Mouse (Mus musculus) embryo, embryonic 9.5 days (tissue): ENCODE data around the gene Fxyd3.

Experiments
- DNase-seq: peaks from one replicate; pipeline ENCODE4 v3.0.0-alpha.2; 2017; ENCODE audit errors: extremely low spot score

Fxyd3 gene

GRCm38 (mm10) chr7:31076492-31076891 is at the start of gene Fxyd3:
Gene Fxyd3 (minus strand): TSS chr7:31076704.
- DNase-seq: no peak

- no peak for DNase-seq
Measured at GRCm38 (mm10) chr7:31125116-31125515, 48.6 kb upstream of the Fxyd3 start.

- DNase-seq: no peak
Measured at GRCm38 (mm10) chr7:31124381-31124780, 47.9 kb upstream of the Fxyd3 start.

- DNase-seq: no peak
Measured at GRCm38 (mm10) chr7:31123697-31124096, 47.2 kb upstream of the Fxyd3 start.

- no peak for DNase-seq
Measured at GRCm38 (mm10) chr7:31122641-31123631, 46.4 kb upstream of the Fxyd3 start.

GRCm38 (mm10) chr7:31119556-31119955 is 43.1 kb upstream of the Fxyd3 start:
- DNase-seq: no peak

GRCm38 (mm10) chr7:31118486-31118885 is 42.0 kb upstream of the Fxyd3 start:
- no peak for DNase-seq

GRCm38 (mm10) chr7:31117465-31117864 is 41.0 kb upstream of the Fxyd3 start:
- no peak for DNase-seq

- DNase-seq: peak; percentile 57
Measured at GRCm38 (mm10) chr7:31116721-31117145, 40.2 kb upstream of the Fxyd3 start.

- DNase-seq: peak; percentile 71
Measured at GRCm38 (mm10) chr7:31115587-31116043, 39.1 kb upstream of the Fxyd3 start.

- peak; percentile 47 for DNase-seq
Measured at GRCm38 (mm10) chr7:31115182-31115581, 38.7 kb upstream of the Fxyd3 start, which contains the start of gene Hpn. Gene Hpn (minus strand): TSS chr7:31115290.

GRCm38 (mm10) chr7:31114646-31115045 is 38.1 kb upstream of the Fxyd3 start:
- DNase-seq: peak; percentile 35

- DNase-seq: no peak
Measured at GRCm38 (mm10) chr7:31113800-31114199, 37.3 kb upstream of the Fxyd3 start.

GRCm38 (mm10) chr7:31112036-31112435 is 35.5 kb upstream of the Fxyd3 start:
- no peak for DNase-seq

- DNase-seq: no peak
Measured at GRCm38 (mm10) chr7:31110861-31111385, 34.4 kb upstream of the Fxyd3 start.

GRCm38 (mm10) chr7:31109796-31110195 is 33.3 kb upstream of the Fxyd3 start:
- no peak for DNase-seq

- no peak for DNase-seq
Measured at GRCm38 (mm10) chr7:31109091-31109490, 32.6 kb upstream of the Fxyd3 start.

GRCm38 (mm10) chr7:31107781-31108180 is 31.3 kb upstream of the Fxyd3 start:
- no peak for DNase-seq

GRCm38 (mm10) chr7:31106166-31106565 is 29.7 kb upstream of the Fxyd3 start:
- DNase-seq: no peak

GRCm38 (mm10) chr7:31105061-31105768 is 28.7 kb upstream of the Fxyd3 start:
- DNase-seq: peak; percentile 38

- DNase-seq: no peak
Measured at GRCm38 (mm10) chr7:31100786-31101185, 24.3 kb upstream of the Fxyd3 start.

GRCm38 (mm10) chr7:31099612-31099982 is 23.1 kb upstream of the Fxyd3 start:
- DNase-seq: no peak
